In the genomic region with DNA sequence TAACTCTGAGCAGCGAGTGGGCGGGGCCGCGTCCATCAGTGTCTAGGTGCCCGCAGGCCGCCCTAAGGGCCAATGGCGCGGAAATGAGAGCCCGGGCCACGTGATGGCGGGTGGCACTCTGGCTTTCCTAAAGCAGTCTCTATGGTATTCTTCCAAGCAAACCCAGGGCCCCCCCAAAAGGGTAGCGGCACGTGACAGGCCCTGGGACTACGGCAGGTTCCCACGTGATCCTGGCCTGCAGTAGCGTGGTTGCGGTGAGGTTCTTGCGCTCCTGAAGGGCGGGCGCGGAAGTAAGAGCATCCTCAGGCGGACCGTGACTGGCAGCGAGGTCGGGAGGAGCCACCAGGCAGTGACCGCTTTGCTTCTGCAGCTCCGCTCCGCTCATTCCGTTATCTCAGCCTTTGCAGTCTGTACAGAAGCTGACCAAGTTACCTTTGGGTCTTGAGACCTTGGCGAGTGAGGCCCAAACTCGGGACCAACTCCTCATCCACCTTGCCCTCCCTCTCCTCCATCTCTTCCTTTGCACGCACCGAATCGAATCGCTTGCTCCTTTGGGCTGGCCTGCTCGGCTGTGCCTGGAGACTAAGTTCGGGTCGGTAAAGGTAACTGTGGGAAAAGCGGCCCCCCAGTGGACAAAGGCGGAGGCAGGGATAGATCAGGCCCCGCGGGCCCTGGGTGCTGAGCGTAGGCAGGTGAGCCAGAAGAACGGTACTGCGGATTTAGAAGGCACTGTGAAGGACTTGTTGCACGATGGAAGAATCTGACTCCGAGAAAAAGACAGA, we compare ENCODE assay signal across 8 mouse cellular contexts. TPM values are rescaled to one million over a fixed set of nuclear protein-coding genes. Genes with fewer than 3 reads are reported as not detected.
DNase-seq lines count a peak whose midpoint lies in the region; ATAC-seq and TF ChIP-seq lines count a peak whose summit lies in the region.

Gene Rragb, plus strand, starts transcription at position 248 of the 782 bp plus-strand sequence.

- H3K27ac ChIP-seq in cortical plate, adult 2 months (ENCODE audit: insufficient read depth, low read length) = peak within 1 kb of the TSS; percentile 39; the same call in 1 of the 2 replicates

- H3K4me1 ChIP-seq in cortical plate, adult 2 months (ENCODE audit: control insufficient read depth, insufficient read depth, low read length) = no peaks in the 10 kb centered on the region

- peak within 1 kb of the TSS; percentile 97 for H3K4me3 ChIP-seq in cortical plate, adult 2 months (ENCODE audit: insufficient read depth, low read length)

- ATAC-seq in activated CD4-positive, CD25-positive, alpha-beta regulatory T cell, adult 4 months = peak; percentile 94
- ATAC-seq in megakaryocyte, adult 5-6 weeks (ENCODE audit: poor library complexity, severe bottlenecking) = peak; percentile 98

- DNase-seq in gastrocnemius, adult 8-10 months (ENCODE audit: low spot score in 2 of 2) = peak; percentile 5 to 55
- peak; percentile 81 for DNase-seq in induced T-regulatory cell, adult 2 months (ENCODE audit: low read depth)
- peak; percentile 57 to 91 for DNase-seq in left cerebral cortex, adult 8-10 months (ENCODE audit: low spot score in 2 of 2)
- peak; percentile 87 for DNase-seq in right cerebral cortex, adult 18-20 months
- DNase-seq in urinary bladder, adult 2 months (ENCODE audit: low spot score) = peak; percentile 38

- TF ChIP-seq POLR2A in cortical plate, adult 2 months (IDR thresholded peaks at IDR 0.05; ENCODE audit: extremely low read depth, insufficient read depth, low read length) = peak; percentile 51; the same call in 1 of the 2 replicates

- TF ChIP-seq CTCF in cortical plate, adult 2 months (IDR thresholded peaks at IDR 0.05; ENCODE audit: extremely low read depth, insufficient read depth, low read length) = no peak

RNA-seq across cellular contexts. Expression of gene Rragb, which starts in this region (rescaled TPM):
- polyA plus RNA-seq in activated CD4-positive, CD25-positive, alpha-beta regulatory T cell, adult 4 months (2017; shearing (Covaris generic)) = 1 to 10 TPM; 4.5 to 4.8 TPM
- 62.1 and 63.4 TPM in 2 replicates for polyA plus RNA-seq in cortical plate, adult 2 months (2012; rRNA removed)
- total RNA-seq in gastrocnemius, adult 8-10 months (2022) = 1 to 10 TPM; 1.9 to 4.1 (median 3.3) TPM
- 10 to 100 TPM; 74.3 to 81.9 (median 81.1) TPM for total RNA-seq in left cerebral cortex, adult 8-10 months (2022)
- 0.83 and 1.5 TPM in 2 replicates for total RNA-seq in megakaryocyte, adult 5-6 weeks (2015)
- 1.3 and 2.1 TPM in 2 replicates for total RNA-seq in megakaryocyte, adult 5-6 weeks (2017)
- polyA plus RNA-seq in urinary bladder, adult 2 months (2012; rRNA removed) = 6.5 and 7.7 TPM in 2 replicates

Comparison
In these comparisons a context has a peak if more than half of its experiments do, and no peak if none do; other contexts are left out.
1. Peak in every context shown above with its lines: DNase-seq, ATAC-seq, H3K4me3 ChIP-seq and H3K27ac ChIP-seq.
2. RNA of gene Rragb (total RNA-seq): 74.3 to 81.9 TPM in left cerebral cortex, adult 8-10 months; 1.9 to 4.1 TPM in gastrocnemius, adult 8-10 months and 0.83 to 2.1 TPM in megakaryocyte, adult 5-6 weeks; every median in the first group is over 10 times any median in the second.
3. DNase-seq: peak in every context shown above with its lines; median percentile 87 in right cerebral cortex, adult 18-20 months; 81 in induced T-regulatory cell, adult 2 months; 74 in left cerebral cortex, adult 8-10 months; 38 in urinary bladder, adult 2 months; 30 in gastrocnemius, adult 8-10 months.